Mouse (Mus musculus) embryo, embryonic 10 days (tissue): ENCODE results near the gene Prdx2.
A peak's percentile ranks its signal among the peaks of the same experiment; 100 is the strongest.

Experiments
- DNase-seq: peaks from one replicate; pipeline ENCODE4 v3.0.0-alpha.2; 2015; ENCODE audit warnings: low spot score

The Prdx2 gene

GRCm38 (mm10) chr8:84997649-84998295, 28.4 kb downstream of the Prdx2 start:
- peak; percentile 96 for DNase-seq

DNA sequence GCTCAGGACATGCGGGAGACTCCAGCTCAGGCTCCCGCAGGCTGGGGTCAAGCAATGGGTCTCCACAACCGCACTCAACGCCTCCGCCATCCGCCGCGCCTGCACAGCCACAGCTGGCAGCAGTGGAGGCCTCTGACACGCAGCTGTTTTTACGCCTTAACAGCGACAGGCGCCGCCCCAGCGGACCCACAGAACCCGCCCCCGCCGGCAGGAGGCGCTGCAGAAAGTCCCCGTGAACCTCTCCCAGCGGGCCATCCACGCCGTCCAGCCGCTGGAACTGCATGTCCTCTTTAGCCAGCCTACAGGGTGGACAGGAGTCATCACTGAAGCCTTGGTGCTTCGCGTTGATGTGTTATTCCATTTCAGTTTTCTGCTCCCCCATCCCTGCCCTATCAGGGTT, 38.3 kb downstream of the Prdx2 start:
- no peak for DNase-seq

DNA sequence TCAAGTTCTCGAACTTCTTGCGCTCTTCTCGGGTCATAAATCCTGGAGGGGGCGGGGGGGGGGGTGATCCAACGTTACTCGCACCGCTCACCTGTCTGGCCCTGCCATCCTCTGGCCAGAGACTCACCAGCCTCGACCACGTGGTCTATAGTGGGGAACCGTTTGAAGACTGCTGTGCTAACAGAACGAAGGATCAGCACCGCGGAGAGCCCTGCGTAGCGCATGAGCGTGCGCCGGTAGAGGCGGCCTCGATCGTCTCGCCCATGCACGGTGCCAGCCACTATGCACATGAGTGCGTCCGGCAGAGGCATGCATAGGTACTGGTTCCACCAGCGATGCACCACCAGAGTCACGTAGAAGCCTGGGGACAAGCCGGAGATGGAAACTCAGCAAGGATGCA, 41.9 kb downstream of the Prdx2 start:
- DNase-seq = peak; percentile 36

DNA sequence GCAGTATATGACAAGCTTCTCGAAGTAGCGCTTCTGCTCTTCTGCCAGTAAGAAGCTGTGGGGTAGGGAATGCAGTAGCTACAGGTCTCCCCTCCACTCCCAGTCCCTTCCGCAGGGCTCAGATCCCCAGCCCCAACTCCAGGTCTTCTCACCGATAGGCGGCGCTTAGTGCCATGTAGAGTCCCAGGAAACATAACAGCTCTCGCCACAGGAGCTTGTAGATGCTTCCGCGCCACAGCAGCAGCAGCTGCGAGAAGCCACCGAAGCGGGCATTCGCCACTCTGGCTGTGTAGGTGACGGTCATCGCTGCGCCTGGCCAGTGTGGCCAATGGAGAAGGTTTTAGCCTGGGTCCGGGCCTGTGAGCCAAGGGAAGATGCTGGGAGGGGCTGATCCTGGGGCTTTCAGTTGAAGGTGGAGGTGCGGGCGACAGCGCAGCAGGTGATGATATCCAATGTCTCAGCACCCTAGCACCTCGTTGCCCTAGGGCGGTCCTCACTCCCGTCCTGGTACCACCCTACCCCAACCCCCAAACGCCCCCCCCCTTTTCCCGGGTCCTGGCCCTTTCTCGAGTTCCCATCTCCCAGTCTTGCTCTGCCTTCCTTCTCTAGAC, 43.9 kb downstream of the Prdx2 start:
- DNase-seq = peak; percentile 90

- no peak for DNase-seq
Observed at GRCm38 (mm10) chr8:85014431-85014830, 45.0 kb downstream of the Prdx2 start, which contains the start of gene Best2. Gene Best2, minus strand, starts transcription at chr8:85014531.

- DNase-seq = no peak
Observed at GRCm38 (mm10) chr8:85016724-85017123, 47.3 kb downstream of the Prdx2 start.

GRCm38 (mm10) chr8:85017209-85017608, 47.8 kb downstream of the Prdx2 start:
- no peak for DNase-seq

DNA sequence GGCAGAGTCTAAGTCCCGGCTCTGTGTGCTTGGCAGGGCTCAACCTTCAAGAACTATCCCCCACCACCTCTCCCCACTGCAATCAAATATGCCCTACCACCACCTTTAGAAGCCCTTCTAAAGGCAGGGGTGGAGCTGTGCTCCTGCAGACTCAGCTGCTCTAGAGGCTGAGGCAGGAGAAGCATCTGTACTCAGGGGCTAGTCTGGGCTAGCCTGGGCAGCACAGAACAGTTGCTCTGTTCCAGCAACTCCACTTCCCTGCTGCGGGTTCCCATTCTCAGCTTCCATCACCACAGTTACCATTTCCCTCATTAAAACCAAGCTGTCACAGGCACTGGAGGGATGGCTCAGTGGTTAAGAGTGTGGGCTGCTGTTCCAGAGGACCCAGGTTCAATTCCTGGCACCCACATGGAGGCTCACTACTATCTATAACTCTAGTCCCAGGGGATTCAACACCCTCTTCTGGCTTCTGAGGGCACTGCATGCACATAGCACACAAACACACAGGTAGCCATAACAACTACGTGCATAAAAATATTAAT, 52.2 kb downstream of the Prdx2 start:
- DNase-seq = no peak

GRCm38 (mm10) chr8:85023846-85024245, 54.5 kb downstream of the Prdx2 start:
- no peak for DNase-seq
